Mouse (Mus musculus): ENCODE results near the gene AC140267.1.

- TF ChIP-seq CTCF (IDR thresholded peaks at IDR 0.05; ENCODE audit: borderline replicate concordance, insufficient read depth, low read length), result no peak
- TF ChIP-seq POLR2A (IDR thresholded peaks at IDR 0.05; ENCODE audit: low read depth, low read length), result no peak
These were observed 16.4 kb upstream of the AC140267.1 start for GRCm38 (mm10) chr15:80219211-80219610.
